Mouse (Mus musculus) heart, embryonic 13.5 days (tissue): ENCODE data around the gene Wdr86. TPM values are rescaled to one million over a fixed set of nuclear protein-coding genes. Genes with fewer than 3 reads are reported as not detected.
"Not testable (repeated sequence)": the region's sequence is repeated elsewhere in the genome, so short reads cannot be mapped to it uniquely, and the experiment has no call there.

ENCODE experiments used
- ATAC-seq: fragments of 200-750 bp; cut with Nextera tagmentation; 2 replicates; pipeline ENCODE4 v1.8.0; 2017; ENCODE audit warnings: moderate TSS enrichment; ENCODE audit not compliant: insufficient number of reproducible peaks, low FRiP score, low TSS enrichment; ENCODE audit errors: extremely low read depth
- H3K27ac ChIP-seq: fragments of 300-500 bp; sonication (generic); replicated peaks from 2 replicates; pipeline ENCODE4 v1.5.1; 2015; ENCODE audit warnings: moderate library complexity, mild to moderate bottlenecking, inconsistent platforms
- H3K27me3 ChIP-seq: fragments of 300-500 bp; sonication (generic); replicated peaks from 2 replicates; pipeline ENCODE4 v1.6.1; 2015; ENCODE audit warnings: mild to moderate bottlenecking, inconsistent platforms
- H3K36me3 ChIP-seq: fragments of 300-500 bp; sonication (generic); 2 replicates; pipeline ENCODE4 v1.6.1; 2015; ENCODE audit warnings: mild to moderate bottlenecking, inconsistent platforms
- H3K4me1 ChIP-seq: fragments of 300-500 bp; sonication (generic); 2 replicates; pipeline ENCODE4 v1.6.1; 2015; ENCODE audit warnings: inconsistent platforms
- H3K4me2 ChIP-seq: fragments of 300-500 bp; sonication (generic); 2 replicates; pipeline ENCODE4 v1.6.1; 2015; ENCODE audit warnings: inconsistent platforms, mild to moderate bottlenecking, moderate library complexity
- H3K4me3 ChIP-seq: fragments of 300-500 bp; sonication (generic); 2 replicates; pipeline ENCODE4 v1.5.1; 2015; ENCODE audit warnings: moderate library complexity, mild to moderate bottlenecking, inconsistent platforms
- H3K9ac ChIP-seq: fragments of 300-500 bp; sonication (generic); 2 replicates; pipeline ENCODE4 v1.6.1; 2015; ENCODE audit warnings: inconsistent platforms, mild to moderate bottlenecking, moderate library complexity
- H3K9me3 ChIP-seq: fragments of 300-500 bp; sonication (generic); 2 replicates; pipeline ENCODE4 v1.6.1; 2016; ENCODE audit warnings: inconsistent platforms
- WGBS: fragments of 180-500 bp; shearing (Covaris S2); methylation state at CpG from one replicate; pipeline ENCODE4 v1.1.7; 2015; ENCODE audit warnings: mixed read lengths; 5-methylcytosine and 5-hydroxymethylcytosine counted together
- polyA plus RNA-seq: library from polyadenylated mRNA; unstranded; fragments of >200 nt; fragmentation: Nextera tagmentation; extraction: Ambion mirVana; gene quantifications from 2 replicates; pipeline ENCODE4 v1.2.1, GENCODE M21; 2015

The Wdr86 gene
- polyA plus RNA-seq, 1 experiment from 2014 or later = 7.7 TPM

- Histone ChIP-seq H3K27me3 (no peaks in the 10 kb centered on the region), H3K9me3 (no peaks in the 10 kb centered on the region), H3K9ac (no peak overlapping the region), H3K4me3 (no peak overlapping the region), H3K4me2 (no peak overlapping the region), H3K36me3 (peaks cover 55% of the 10 kb centered on the region), H3K27ac (no peak overlapping the region), H3K4me1 (peaks cover 7% of the 10 kb centered on the region)
- 68% methylated on average over 2 of the region's 2 CpGs for WGBS
- no peak for ATAC-seq
These were observed 17.3 kb downstream of the Wdr86 start for GRCm38 (mm10) chr5:24713199-24713598.

DNA sequence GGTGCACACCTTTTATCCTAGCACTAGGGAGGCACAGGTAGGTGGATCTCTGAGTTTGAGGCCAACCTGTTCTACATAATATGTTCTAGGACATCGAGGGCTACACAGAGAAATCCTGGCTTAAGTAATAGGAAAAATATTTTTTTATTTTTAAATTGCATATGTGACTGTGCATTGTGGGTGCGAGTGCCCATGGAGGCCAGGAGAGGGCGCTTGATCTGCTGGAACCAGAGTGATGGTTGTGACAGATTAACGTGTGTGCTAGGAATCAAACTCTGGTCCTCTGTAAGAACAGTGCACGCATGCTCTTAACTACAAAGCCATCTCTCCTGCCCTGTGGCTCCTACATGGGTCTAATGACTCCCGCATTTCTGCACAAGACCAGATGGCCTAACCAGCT lies 18.9 kb downstream of the Wdr86 start:
- Histone ChIP-seq H3K4me2 (no peak overlapping the region), H3K9ac (no peak overlapping the region), H3K27ac (no peak overlapping the region), H3K4me3 (no peak overlapping the region), H3K27me3 (no peaks in the 10 kb centered on the region), H3K9me3 (no peaks in the 10 kb centered on the region), H3K4me1 (peaks cover 7% of the 10 kb centered on the region), H3K36me3 (peaks cover 62% of the 10 kb centered on the region)
- WGBS = 92% methylated on average over 6 of the region's 6 CpGs
- no peak for ATAC-seq

- H3K4me2 ChIP-seq = no peak overlapping the region
- H3K4me1 ChIP-seq = peaks cover 7% of the 10 kb centered on the region
- ATAC-seq = no peak
- no peak overlapping the region for H3K27ac ChIP-seq
- 68% methylated on average over 2 of the region's 2 CpGs for WGBS
- H3K9me3 ChIP-seq = no peaks in the 10 kb centered on the region
- peaks cover 79% of the 10 kb centered on the region for H3K36me3 ChIP-seq
- no peak overlapping the region for H3K4me3 ChIP-seq
- no peaks in the 10 kb centered on the region for H3K27me3 ChIP-seq
- no peak overlapping the region; the same call in 1 of the 2 replicates for H3K9ac ChIP-seq
These were observed 20.6 kb downstream of the Wdr86 start for GRCm38 (mm10) chr5:24709962-24710361.

DNA sequence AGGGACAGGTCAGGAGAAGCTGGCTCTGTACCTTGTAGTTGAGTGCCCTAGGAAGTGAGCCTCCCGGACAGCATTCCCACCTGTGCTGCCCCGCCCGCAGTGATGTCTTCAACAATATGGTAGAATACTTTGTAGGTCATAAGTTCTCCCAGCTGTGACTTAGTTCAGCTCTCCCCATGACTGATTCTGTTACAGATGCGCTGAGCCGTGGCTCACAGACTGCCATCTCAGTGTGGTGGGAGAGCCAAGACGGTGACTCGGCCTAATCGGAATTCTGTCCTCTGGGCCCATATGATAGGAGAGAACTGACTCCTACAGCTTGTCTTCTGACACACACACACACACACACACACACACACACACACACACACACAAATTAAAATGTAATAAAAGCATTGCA lies 25.9 kb downstream of the Wdr86 start:
- Histone ChIP-seq H3K27ac (no peak overlapping the region), H3K36me3 (peaks cover 99% of the 10 kb centered on the region), H3K9ac (no peak overlapping the region), H3K4me2 (no peak overlapping the region), H3K4me1 (no peaks in the 10 kb centered on the region), H3K4me3 (no peak overlapping the region), H3K27me3 (no peaks in the 10 kb centered on the region), H3K9me3 (no peaks in the 10 kb centered on the region)
- WGBS = 82% methylated on average over 8 of the region's 8 CpGs
- no peak for ATAC-seq

- 81% methylated on average over 3 of the region's 3 CpGs for WGBS
- H3K27ac ChIP-seq = no peak overlapping the region
These were observed 29.3 kb downstream of the Wdr86 start for GRCm38 (mm10) chr5:24701271-24701670.

GRCm38 (mm10) chr5:24696704-24697103 lies 33.8 kb downstream of the Wdr86 start:
- Histone ChIP-seq H3K9ac (no peak overlapping the region), H3K4me1 (peaks cover 7% of the 10 kb centered on the region; the same call in 1 of the 2 replicates), H3K36me3 (peaks cover 98% of the 10 kb centered on the region), H3K27me3 (no peaks in the 10 kb centered on the region), H3K9me3 (no peaks in the 10 kb centered on the region), H3K4me2 (no peak overlapping the region), H3K27ac (peak overlapping the region; percentile 73), H3K4me3 (no peak overlapping the region)
- no peak for ATAC-seq
- WGBS = 64% methylated on average over 3 of the region's 3 CpGs

More at GRCm38 (mm10) chr5:24701271-24701670, 29.3 kb downstream of the Wdr86 start:
- Histone ChIP-seq H3K36me3 (peaks cover 97% of the 10 kb centered on the region), H3K27me3 (no peaks in the 10 kb centered on the region), H3K4me3 (no peak overlapping the region), H3K4me1 (no peaks in the 10 kb centered on the region), H3K9me3 (no peaks in the 10 kb centered on the region), H3K9ac (no peak overlapping the region), H3K4me2 (no peak overlapping the region)
- ATAC-seq = no peak

DNA sequence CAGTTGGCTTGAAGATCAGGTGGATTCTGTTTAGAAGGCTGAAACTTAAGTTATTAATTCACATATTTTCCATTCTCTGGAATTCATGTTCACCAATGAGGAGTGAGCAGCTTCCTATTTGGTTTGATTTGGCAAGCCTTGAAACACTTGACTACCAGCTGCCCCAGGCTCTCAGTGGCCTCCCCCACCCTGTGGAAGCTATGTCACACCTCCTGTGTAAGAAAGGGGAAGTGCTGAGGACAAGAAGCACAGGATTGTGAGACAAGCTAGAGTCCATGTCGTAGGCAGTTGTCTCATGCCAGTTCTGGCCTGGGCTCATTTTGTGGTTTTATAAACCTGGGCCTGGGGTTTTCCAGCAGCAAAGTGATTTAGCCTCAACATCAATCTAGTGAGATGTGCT lies 42.8 kb downstream of the Wdr86 start:
- ATAC-seq = no peak
- no peak overlapping the region for H3K27ac ChIP-seq
- 56% methylated on average over 1 of the region's 1 CpGs for WGBS
- no peak overlapping the region for H3K4me2 ChIP-seq
- H3K4me1 ChIP-seq = peaks cover 25% of the 10 kb centered on the region
- H3K27me3 ChIP-seq = no peaks in the 10 kb centered on the region
- peaks cover 39% of the 10 kb centered on the region for H3K36me3 ChIP-seq
- no peak overlapping the region for H3K4me3 ChIP-seq
- no peaks in the 10 kb centered on the region for H3K9me3 ChIP-seq
- H3K9ac ChIP-seq = no peak overlapping the region

GRCm38 (mm10) chr5:24686671-24687420 lies 43.7 kb downstream of the Wdr86 start:
- Histone ChIP-seq H3K4me1 (peaks cover 25% of the 10 kb centered on the region), H3K4me3 (peak overlapping the region; percentile 92), H3K4me2 (peak overlapping the region; percentile 81), H3K9ac (peak overlapping the region; percentile 91), H3K36me3 (peaks cover 30% of the 10 kb centered on the region), H3K27ac (peak overlapping the region; percentile 90)
- H3K27me3 ChIP-seq, H3K9me3 ChIP-seq, ATAC-seq: not testable (repeated sequence)
- WGBS = 70% methylated on average over 16 of the region's 16 CpGs

DNA sequence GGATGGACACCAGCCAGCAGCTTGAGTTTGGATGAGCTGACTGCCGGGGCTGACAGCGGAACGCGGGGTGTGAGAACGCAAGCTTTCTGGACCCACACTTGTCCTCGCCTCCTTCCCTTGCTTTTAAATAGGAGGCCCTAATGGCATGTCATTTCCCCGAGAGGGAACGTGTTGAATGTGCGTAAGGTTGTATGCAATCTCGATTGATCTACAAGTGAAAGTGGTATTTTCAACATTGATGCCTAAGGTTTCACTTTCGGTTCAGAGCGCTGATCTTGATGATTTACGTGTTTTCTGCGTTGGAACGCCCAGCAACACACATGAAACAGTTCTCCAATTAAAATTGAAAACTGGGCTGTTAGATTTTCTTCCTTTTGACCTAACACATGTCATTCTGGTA lies 44.4 kb downstream of the Wdr86 start:
- peak overlapping the region; percentile 91 for H3K9ac ChIP-seq
- 0% methylated on average over 15 of the region's 15 CpGs for WGBS
- H3K4me3 ChIP-seq = peak overlapping the region; percentile 92
- peak overlapping the region; percentile 81 for H3K4me2 ChIP-seq
- no peaks in the 10 kb centered on the region for H3K27me3 ChIP-seq
- peaks cover 25% of the 10 kb centered on the region for H3K4me1 ChIP-seq
- H3K27ac ChIP-seq = peak overlapping the region; percentile 90
- H3K9me3 ChIP-seq = no peaks in the 10 kb centered on the region
- ATAC-seq = no peak
- peaks cover 24% of the 10 kb centered on the region for H3K36me3 ChIP-seq

GRCm38 (mm10) chr5:24685366-24686093 lies 45.0 kb downstream of the Wdr86 start, which contains the start of gene Nub1:
Nub1 (plus strand) TSS chr5:24685532.
- peaks cover 17% of the 10 kb centered on the region for H3K36me3 ChIP-seq
- H3K4me1 ChIP-seq = peaks cover 25% of the 10 kb centered on the region
- H3K4me3 ChIP-seq = peak within 1 kb of the TSS; percentile 92
- peak within 1 kb of the TSS; percentile 91 for H3K9ac ChIP-seq
- WGBS = 0% methylated on average over 53 of the region's 53 CpGs
- no peaks in the 10 kb centered on the region for H3K9me3 ChIP-seq
- H3K4me2 ChIP-seq = peak within 1 kb of the TSS; percentile 81
- no peaks in the 10 kb centered on the region for H3K27me3 ChIP-seq
- ATAC-seq = peak; percentile 97
- H3K27ac ChIP-seq = peak within 1 kb of the TSS; percentile 99

- Histone ChIP-seq H3K27ac (peak overlapping the region; percentile 99), H3K4me3 (peak overlapping the region; percentile 52)
- 0 out of 2 replicates have a peak, but pooled peaks have one; percentile 2 for ATAC-seq
These were observed 45.8 kb downstream of the Wdr86 start for GRCm38 (mm10) chr5:24684578-24685365.

More at GRCm38 (mm10) chr5:24684578-24685365, 45.8 kb downstream of the Wdr86 start:
- no peaks in the 10 kb centered on the region for H3K27me3 ChIP-seq
- peak overlapping the region; percentile 78 for H3K4me2 ChIP-seq
- H3K9me3 ChIP-seq = no peaks in the 10 kb centered on the region
- WGBS = 18% methylated on average over 16 of the region's 16 CpGs
- peaks cover 25% of the 10 kb centered on the region for H3K4me1 ChIP-seq
- H3K36me3 ChIP-seq = peaks cover 10% of the 10 kb centered on the region
- peak overlapping the region; percentile 84 for H3K9ac ChIP-seq
